Mouse (Mus musculus) kidney, adult 8-10 months (tissue): ENCODE data around the gene Tagln3.

ENCODE experiments used
- DNase-seq, 2 experiments: peaks; one replicate each; pipeline ENCODE4 v3.0.0; 2022

Tagln3 gene

GRCm38 (mm10) chr16:45724061-45724741 is at the start of gene Tagln3:
Gene Tagln3, minus strand, starts transcription at chr16:45724608.
- DNase-seq, result no peak

- DNase-seq, result no peak
These were observed 46.5 kb upstream of the Tagln3 start for GRCm38 (mm10) chr16:45770914-45771313.

GRCm38 (mm10) chr16:45767853-45768640 is 43.6 kb upstream of the Tagln3 start:
- no peak for DNase-seq

GRCm38 (mm10) chr16:45767434-45767833 is 43.0 kb upstream of the Tagln3 start:
- DNase-seq, result no peak

- DNase-seq, result no peak
These were observed 41.5 kb upstream of the Tagln3 start for GRCm38 (mm10) chr16:45765801-45766494.

GRCm38 (mm10) chr16:45765102-45765501 is 40.7 kb upstream of the Tagln3 start:
- no peak for DNase-seq

- DNase-seq, result no peak
These were observed 38.6 kb upstream of the Tagln3 start for GRCm38 (mm10) chr16:45762859-45763505.

- DNase-seq, result no peak
These were observed 37.0 kb upstream of the Tagln3 start for GRCm38 (mm10) chr16:45761425-45761824.

- DNase-seq, result peak in 1 of 2 experiments; percentile 23
These were observed 34.4 kb upstream of the Tagln3 start for GRCm38 (mm10) chr16:45758726-45759269.

GRCm38 (mm10) chr16:45757421-45758078 is 33.1 kb upstream of the Tagln3 start:
- peak; percentile 62 to 74 for DNase-seq

- DNase-seq, result no peak
These were observed 32.4 kb upstream of the Tagln3 start for GRCm38 (mm10) chr16:45756855-45757254.

- no peak for DNase-seq
These were observed 19.3 kb upstream of the Tagln3 start for GRCm38 (mm10) chr16:45743591-45744144.

GRCm38 (mm10) chr16:45742615-45743476 is 18.4 kb upstream of the Tagln3 start, which contains the start of gene Abhd10:
Gene Abhd10, minus strand, starts transcription at chr16:45742955.
- peak; percentile 94 to 96 for DNase-seq

- DNase-seq, result no peak
These were observed 13.5 kb upstream of the Tagln3 start for GRCm38 (mm10) chr16:45737880-45738279.

GRCm38 (mm10) chr16:45736724-45737123 is 12.3 kb upstream of the Tagln3 start:
- no peak for DNase-seq

GRCm38 (mm10) chr16:45729163-45729562 is 4.8 kb upstream of the Tagln3 start:
- peak; percentile 50 to 57 for DNase-seq

- no peak for DNase-seq
These were observed 314 bp upstream of the Tagln3 start for GRCm38 (mm10) chr16:45724742-45725102.

- DNase-seq, result no peak
These were observed 1.1 kb downstream of the Tagln3 start for GRCm38 (mm10) chr16:45723172-45723901.

GRCm38 (mm10) chr16:45722460-45722951 is 1.9 kb downstream of the Tagln3 start:
- no peak for DNase-seq
